Mouse (Mus musculus): ENCODE measurements around the gene Mmp11. TPM values are rescaled to one million over a fixed set of nuclear protein-coding genes. Genes with fewer than 3 reads are reported as not detected.
A peak's percentile ranks its signal among the peaks of the same experiment; 100 is the strongest.

Mmp11 gene
- polyA plus RNA-seq, 1 experiment from 2014 or later, result 9.9 TPM

DNA sequence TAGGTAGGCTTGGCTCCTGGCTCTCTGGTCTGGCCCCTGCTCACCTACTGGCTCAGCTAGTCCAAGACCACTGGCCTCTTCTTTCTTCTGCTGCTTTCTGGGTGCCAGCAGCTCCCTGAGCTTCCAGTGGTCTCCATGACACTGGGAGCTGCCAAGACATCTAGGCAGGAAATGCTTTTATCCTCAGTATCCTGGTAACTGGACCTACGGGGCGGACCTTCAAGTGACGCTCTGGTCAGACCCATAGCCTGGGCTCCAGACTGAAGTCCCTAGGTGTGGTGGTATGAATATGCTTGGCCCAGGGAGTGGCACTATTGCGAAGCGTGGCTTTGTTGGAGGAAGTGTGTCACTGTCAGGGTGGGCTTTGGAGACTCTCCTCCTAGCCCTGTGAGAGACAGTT is 4.2 kb upstream of the Mmp11 start, which contains the start of gene Gm867:
Gm867 (minus strand) TSS at position 153 of the 400 bp plus-strand sequence.
- no peak within 1 kb of the TSS for H3K4me2 ChIP-seq (replicated peaks; ENCODE audit: low read depth)
- WGBS, result 82% methylated on average over 5 of the region's 5 CpGs
- no peak within 1 kb of the TSS for H3K4me3 ChIP-seq (ENCODE audit: low read depth, low read length)
- H3K9ac ChIP-seq (ENCODE audit: low read length), result no peak within 1 kb of the TSS
- no peaks in the 10 kb centered on the region for H3K36me3 ChIP-seq (ENCODE audit: control insufficient read depth, insufficient read depth, low read length)
- no peaks in the 10 kb centered on the region for H3K9me3 ChIP-seq (ENCODE audit: control insufficient read depth, low read length)
- TF ChIP-seq CTCF (IDR thresholded peaks at IDR 0.05; ENCODE audit: low read depth) (no peak), EP300 (optimal IDR thresholded peaks at IDR 0.05) (no peak)
- H3K4me1 ChIP-seq (replicated peaks; ENCODE audit: control insufficient read depth, insufficient read depth), result peaks cover 4% of the 10 kb centered on the region
- ATAC-seq (ENCODE audit: low FRiP score, low TSS enrichment) (no peak), DNase-seq (ENCODE audit: low spot score) (no peak)
- no peaks in the 10 kb centered on the region for H3K27me3 ChIP-seq (ENCODE audit: control insufficient read depth, insufficient read depth, low read length)
- H3K27ac ChIP-seq (replicated peaks), result no peak within 1 kb of the TSS

GRCm38 (mm10) chr10:75939481-75940234 is 3.4 kb upstream of the Mmp11 start:
- no peaks in the 10 kb centered on the region for H3K27me3 ChIP-seq (ENCODE audit: control insufficient read depth, insufficient read depth, low read length)
- no peak overlapping the region for H3K4me3 ChIP-seq (ENCODE audit: low read depth, low read length)
- no peaks in the 10 kb centered on the region for H3K9me3 ChIP-seq (ENCODE audit: control insufficient read depth, low read length)
- 64% methylated on average over 9 of the region's 9 CpGs for WGBS
- H3K27ac ChIP-seq (replicated peaks), result no peak overlapping the region
- H3K4me1 ChIP-seq (replicated peaks; ENCODE audit: control insufficient read depth, insufficient read depth), result peaks cover 7% of the 10 kb centered on the region
- H3K4me2 ChIP-seq (replicated peaks; ENCODE audit: low read depth), result no peak overlapping the region
- TF ChIP-seq EP300 (optimal IDR thresholded peaks at IDR 0.05), result no peak
- no peak for TF ChIP-seq CTCF (IDR thresholded peaks at IDR 0.05; ENCODE audit: low read depth)
- DNase-seq (ENCODE audit: low spot score) (no peak), ATAC-seq (ENCODE audit: low FRiP score, low TSS enrichment) (no peak)
- no peak overlapping the region for H3K9ac ChIP-seq (ENCODE audit: low read length)
- no peaks in the 10 kb centered on the region for H3K36me3 ChIP-seq (ENCODE audit: control insufficient read depth, insufficient read depth, low read length)

DNA sequence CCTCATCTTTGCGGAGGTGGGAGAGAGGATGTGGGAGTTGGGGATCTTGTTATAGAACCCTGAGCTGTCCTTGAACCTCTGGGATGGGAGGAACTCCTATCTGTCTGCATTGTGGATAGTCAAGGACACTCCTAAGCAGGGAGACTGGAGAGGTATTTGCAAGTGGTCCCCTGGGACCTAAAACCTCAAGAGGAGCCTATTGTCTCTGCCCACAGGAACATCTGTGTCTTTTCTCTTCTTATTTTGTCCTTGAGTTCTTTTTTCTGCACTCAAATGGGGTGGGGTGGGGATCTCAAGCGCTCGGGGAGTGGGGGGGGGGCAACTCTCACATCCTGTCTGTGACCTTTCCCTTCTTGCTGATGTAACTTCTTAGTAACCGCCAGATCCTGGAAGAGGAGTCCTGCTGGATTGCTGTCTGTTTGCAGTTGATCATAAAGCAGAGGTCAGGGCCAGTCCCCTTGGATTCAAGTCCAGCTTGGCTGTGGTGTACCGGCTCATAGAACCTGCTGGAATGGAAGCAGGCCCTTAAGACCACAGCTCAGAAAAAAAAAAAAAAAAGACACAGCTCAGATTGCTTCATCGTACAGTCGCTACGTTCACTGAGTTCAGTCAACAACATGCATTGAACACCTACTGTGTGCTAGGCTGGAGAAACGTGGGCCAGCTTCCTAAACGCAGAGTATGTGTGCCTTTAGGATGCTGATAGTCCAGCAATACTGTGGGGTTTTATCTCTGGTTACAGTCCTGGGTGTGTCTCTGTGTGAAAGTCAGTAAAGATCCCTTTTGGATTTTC is 1.8 kb upstream of the Mmp11 start:
- no peak for TF ChIP-seq EP300 (optimal IDR thresholded peaks at IDR 0.05)
- no peak for TF ChIP-seq CTCF (IDR thresholded peaks at IDR 0.05; ENCODE audit: low read depth)
- Histone ChIP-seq H3K9me3 (ENCODE audit: control insufficient read depth, low read length) (no peaks in the 10 kb centered on the region), H3K4me1 (replicated peaks; ENCODE audit: control insufficient read depth, insufficient read depth) (peaks cover 7% of the 10 kb centered on the region), H3K4me2 (replicated peaks; ENCODE audit: low read depth) (no peak overlapping the region), H3K9ac (ENCODE audit: low read length) (no peak overlapping the region), H3K27me3 (ENCODE audit: control insufficient read depth, insufficient read depth, low read length) (no peaks in the 10 kb centered on the region), H3K36me3 (ENCODE audit: control insufficient read depth, insufficient read depth, low read length) (no peaks in the 10 kb centered on the region), H3K27ac (replicated peaks) (no peak overlapping the region), H3K4me3 (ENCODE audit: low read depth, low read length) (no peak overlapping the region)
- DNase-seq (ENCODE audit: low spot score), result no peak
- WGBS, result 61% methylated on average over 10 of the region's 10 CpGs
- ATAC-seq (ENCODE audit: low FRiP score, low TSS enrichment), result no peak

DNA sequence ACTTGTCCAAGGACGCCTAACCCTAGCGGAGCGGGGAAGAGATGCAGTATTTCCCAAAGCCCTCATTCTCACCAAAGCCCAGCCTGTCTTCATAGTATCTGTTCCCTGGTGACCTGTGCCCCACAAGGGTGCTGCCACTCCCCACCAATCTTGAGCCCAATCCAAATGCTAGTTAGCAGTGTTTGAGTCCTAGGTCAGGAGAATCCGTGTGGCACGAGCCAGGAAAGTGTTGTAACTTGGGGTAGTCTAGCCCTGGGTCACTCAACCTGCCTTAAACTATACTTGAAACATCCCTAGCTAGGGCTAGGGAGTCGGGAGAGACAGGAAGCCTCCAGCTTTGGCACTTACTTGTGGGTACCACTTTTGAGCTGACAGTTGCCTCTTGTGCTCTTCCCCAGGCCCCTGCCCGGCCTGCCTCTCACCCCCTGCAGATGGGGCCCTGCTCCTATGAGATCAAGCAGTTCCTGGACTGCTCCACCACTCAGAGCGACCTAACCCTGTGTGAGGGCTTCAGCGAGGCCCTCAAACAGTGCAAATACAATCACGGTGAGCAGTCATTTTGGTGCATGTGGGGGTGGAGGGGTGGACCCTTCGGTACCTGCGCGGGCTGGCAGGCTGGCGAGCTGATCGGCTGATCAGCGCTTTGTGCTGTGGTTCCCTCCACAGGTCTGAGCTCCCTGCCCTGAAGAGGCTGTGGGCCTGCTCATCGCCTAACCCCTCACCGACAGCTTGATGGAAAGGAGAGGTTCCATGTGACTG is 792 bp upstream of the Mmp11 start:
- TF ChIP-seq CTCF (IDR thresholded peaks at IDR 0.05; ENCODE audit: low read depth) (no peak), EP300 (optimal IDR thresholded peaks at IDR 0.05) (no peak)
- WGBS, result 61% methylated on average over 18 of the region's 18 CpGs
- H3K4me1 ChIP-seq (replicated peaks; ENCODE audit: control insufficient read depth, insufficient read depth), result peaks cover 7% of the 10 kb centered on the region
- peak overlapping the region; percentile 11; the same call in 1 of the 2 replicates for H3K4me2 ChIP-seq (replicated peaks; ENCODE audit: low read depth)
- no peaks in the 10 kb centered on the region for H3K36me3 ChIP-seq (ENCODE audit: control insufficient read depth, insufficient read depth, low read length)
- no peak overlapping the region for H3K4me3 ChIP-seq (ENCODE audit: low read depth, low read length)
- no peak overlapping the region for H3K27ac ChIP-seq (replicated peaks)
- no peak overlapping the region; the same call in 1 of the 2 replicates for H3K9ac ChIP-seq (ENCODE audit: low read length)
- no peaks in the 10 kb centered on the region for H3K9me3 ChIP-seq (ENCODE audit: control insufficient read depth, low read length)
- DNase-seq (ENCODE audit: low spot score) (no peak), ATAC-seq (ENCODE audit: low FRiP score, low TSS enrichment) (no peak)
- no peaks in the 10 kb centered on the region for H3K27me3 ChIP-seq (ENCODE audit: control insufficient read depth, insufficient read depth, low read length)

- no peaks in the 10 kb centered on the region for H3K36me3 ChIP-seq (ENCODE audit: control insufficient read depth, insufficient read depth, low read length)
- H3K27me3 ChIP-seq (ENCODE audit: control insufficient read depth, insufficient read depth, low read length), result no peaks in the 10 kb centered on the region
- no peak overlapping the region for H3K4me3 ChIP-seq (ENCODE audit: low read depth, low read length)
- 65% methylated on average over 1 of the region's 1 CpGs for WGBS
- TF ChIP-seq CTCF (IDR thresholded peaks at IDR 0.05; ENCODE audit: low read depth), result no peak
- TF ChIP-seq EP300 (optimal IDR thresholded peaks at IDR 0.05), result no peak
- no peak overlapping the region for H3K9ac ChIP-seq (ENCODE audit: low read length)
- H3K4me1 ChIP-seq (replicated peaks; ENCODE audit: control insufficient read depth, insufficient read depth), result peaks cover 11% of the 10 kb centered on the region
- H3K4me2 ChIP-seq (replicated peaks; ENCODE audit: low read depth), result no peak overlapping the region; the same call in 1 of the 2 replicates
- ATAC-seq (ENCODE audit: low FRiP score, low TSS enrichment) (no peak), DNase-seq (ENCODE audit: low spot score) (no peak)
- H3K27ac ChIP-seq (replicated peaks), result no peak overlapping the region
- H3K9me3 ChIP-seq (ENCODE audit: control insufficient read depth, low read length), result no peaks in the 10 kb centered on the region
These were observed 1.3 kb downstream of the Mmp11 start for GRCm38 (mm10) chr10:75934991-75935390.
